Mouse (Mus musculus) monocyte, adult 59 days (primary cell): ENCODE results near the gene Sec61b. TPM values are rescaled to one million over a fixed set of nuclear protein-coding genes. Genes with fewer than 3 reads are reported as not detected.

Experiments
- total RNA-seq, 2 experiments: library from RNA; stranded (reverse); gene quantifications; one replicate each; pipeline ENCODE4 v1.2.4; 2023

Gene Sec61b
- total RNA-seq, result 100 to 1,000 TPM; 169 to 195 TPM

GRCm38 (mm10) chr4:47473968-47474729 is at the start of gene Sec61b, which contains the start of gene Alg2:
Gene Sec61b (plus strand): TSS chr4:47474658.
Gene Alg2 (minus strand): TSS chr4:47474333.

Other genes with a start within 250 kb of the Sec61b start
- gene Tgfbr1, start 121.4 kb upstream of the Sec61b start, total RNA-seq, result 100 to 1,000 TPM; 115 to 122 TPM
- 1 to 10 TPM; 6.5 to 6.7 TPM for gene Alg2, start 325 bp upstream of the Sec61b start, total RNA-seq